Mouse (Mus musculus): ENCODE measurements around the gene 0610037L13Rik. TPM values are rescaled to one million over a fixed set of nuclear protein-coding genes. Genes with fewer than 3 reads are reported as not detected.

Gene 0610037L13Rik
- 100 to 1,000 TPM in 10 of 26 experiments, 10 to 100 TPM in 16; 71.7 to 130 (median 97.1) TPM for total RNA-seq (2018; cell fraction: chromatin; rRNA removed)
- 10 to 100 TPM; 18.7 to 33.5 (median 26.2) TPM for total RNA-seq (2018; cell fraction: cytosol; rRNA removed)
- 10 to 100 TPM; 38.2 to 94.7 (median 62.3) TPM for total RNA-seq (2018; cell fraction: nucleus; rRNA removed)
- polyA plus RNA-seq (2018) = 29.2 to 45.4 TPM (median 33.3 TPM) in 3 replicates

DNA sequence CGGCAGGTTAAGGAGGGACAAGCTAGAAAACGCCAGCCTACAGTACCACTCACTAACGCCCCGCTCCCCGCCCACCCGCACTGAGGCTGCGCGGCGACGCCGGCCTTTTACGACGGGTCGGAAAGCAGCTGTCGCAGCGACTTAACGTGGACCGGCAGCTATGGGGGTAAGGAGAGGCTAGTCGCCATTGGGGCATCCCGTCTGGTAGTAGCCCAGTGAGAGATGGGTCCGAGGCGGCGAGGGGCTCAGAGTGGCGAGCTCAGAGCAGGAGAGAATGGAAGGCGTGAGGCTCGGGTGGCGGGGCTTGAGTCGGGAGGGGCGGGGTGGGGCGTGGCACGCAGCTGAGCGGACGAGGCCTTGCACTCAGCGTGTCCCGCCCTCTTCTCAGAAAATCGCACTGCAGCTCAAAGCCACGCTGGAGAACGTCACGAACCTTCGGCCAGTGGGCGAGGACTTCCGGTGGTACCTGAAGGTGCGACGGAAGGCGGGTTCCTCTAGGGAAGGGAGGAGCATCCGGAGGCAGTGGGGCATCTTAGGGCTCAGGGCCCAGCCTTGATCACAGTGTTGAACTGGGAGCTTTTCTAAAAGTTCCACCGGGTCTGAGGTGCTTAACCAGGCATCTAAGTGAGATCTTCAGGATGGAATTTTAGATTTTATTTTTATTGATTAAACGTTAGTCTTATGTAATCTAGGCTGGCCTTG is at the start of gene 0610037L13Rik:
TSS of gene 0610037L13Rik (plus strand) at position 83 of the 702 bp plus-strand sequence.
- Histone ChIP-seq H3K4me3 (ENCODE audit: inconsistent target) (peak within 1 kb of the TSS; percentile 66), H3K79me2 (ENCODE audit: inconsistent target) (no peaks in the 10 kb centered on the region), H3K36me3 (ENCODE audit: inconsistent target) (peaks cover 22% of the 10 kb centered on the region), H3K27ac (peak within 1 kb of the TSS; percentile 34)
- 0% methylated on average over 45 of the region's 48 CpGs for WGBS (ENCODE audit: missing documents)

DNA sequence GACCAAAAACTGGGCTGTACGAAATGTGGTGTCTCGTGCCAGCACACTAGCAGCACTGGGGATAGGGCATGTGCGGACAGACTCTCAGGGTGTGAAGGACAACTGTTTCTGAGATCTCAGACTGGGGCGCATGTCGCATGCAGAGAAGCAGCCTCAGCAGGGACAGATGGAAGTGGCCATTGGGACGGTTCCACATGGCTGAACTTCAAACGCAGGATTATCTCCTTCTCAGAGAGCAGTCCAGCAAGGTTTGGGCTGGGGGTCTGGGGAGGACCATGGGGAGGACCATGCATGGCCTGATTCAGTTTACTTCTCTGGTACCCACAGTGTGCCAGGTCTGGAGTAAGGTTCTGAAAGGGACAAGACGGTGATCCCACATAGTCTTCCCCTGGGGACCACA is 45.9 kb upstream of the 0610037L13Rik start:
- Histone ChIP-seq H3K79me2 (ENCODE audit: inconsistent target) (no peaks in the 10 kb centered on the region), H3K27ac (no peak overlapping the region), H3K36me3 (ENCODE audit: inconsistent target) (no peaks in the 10 kb centered on the region), H3K4me3 (ENCODE audit: inconsistent target) (no peak overlapping the region)
- WGBS (ENCODE audit: missing documents) = 88% methylated on average over 8 of the region's 8 CpGs

- Histone ChIP-seq H3K27ac (no peak overlapping the region), H3K79me2 (ENCODE audit: inconsistent target) (no peaks in the 10 kb centered on the region), H3K4me3 (ENCODE audit: inconsistent target) (no peak overlapping the region), H3K36me3 (ENCODE audit: inconsistent target) (no peaks in the 10 kb centered on the region)
- 10% methylated on average over 10 of the region's 10 CpGs for WGBS (ENCODE audit: missing documents)
Measured at GRCm38 (mm10) chr4:107844971-107845370, 44.6 kb upstream of the 0610037L13Rik start.

GRCm38 (mm10) chr4:107846795-107847194 is 42.8 kb upstream of the 0610037L13Rik start:
- no peaks in the 10 kb centered on the region for H3K36me3 ChIP-seq (ENCODE audit: inconsistent target)

GRCm38 (mm10) chr4:107848546-107848945 is 41.1 kb upstream of the 0610037L13Rik start:
- no peak overlapping the region for H3K27ac ChIP-seq
- H3K36me3 ChIP-seq (ENCODE audit: inconsistent target) = no peaks in the 10 kb centered on the region
- H3K4me3 ChIP-seq (ENCODE audit: inconsistent target) = no peak overlapping the region
- WGBS (ENCODE audit: missing documents) = 96% methylated on average over 5 of the region's 5 CpGs
- H3K79me2 ChIP-seq (ENCODE audit: inconsistent target) = no peaks in the 10 kb centered on the region

More at GRCm38 (mm10) chr4:107846795-107847194, 42.8 kb upstream of the 0610037L13Rik start:
- Histone ChIP-seq H3K79me2 (ENCODE audit: inconsistent target) (no peaks in the 10 kb centered on the region), H3K27ac (no peak overlapping the region), H3K4me3 (ENCODE audit: inconsistent target) (no peak overlapping the region)
- WGBS (ENCODE audit: missing documents) = 94% methylated on average over 7 of the region's 7 CpGs

DNA sequence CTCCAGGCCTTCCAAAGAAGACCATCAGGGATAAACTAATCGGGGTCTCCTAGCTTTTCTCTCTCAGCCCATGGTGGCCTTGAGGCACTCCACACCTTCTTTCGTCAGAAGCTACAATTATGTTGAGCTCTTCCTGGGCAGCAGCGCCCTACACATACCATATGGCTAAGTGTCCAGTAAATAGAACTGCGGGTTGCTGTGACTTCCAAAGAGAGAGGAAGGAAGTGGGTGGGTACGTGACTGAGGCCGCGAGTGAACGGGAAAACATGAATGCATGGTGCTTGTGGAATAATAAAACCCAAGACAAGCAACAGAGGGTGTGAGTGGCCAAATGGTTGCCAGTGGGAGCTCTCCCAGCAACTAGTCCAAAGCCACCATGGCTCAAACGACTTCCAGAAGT is 40.0 kb upstream of the 0610037L13Rik start:
- Histone ChIP-seq H3K27ac (no peak overlapping the region), H3K79me2 (ENCODE audit: inconsistent target) (no peaks in the 10 kb centered on the region), H3K4me3 (ENCODE audit: inconsistent target) (no peak overlapping the region), H3K36me3 (ENCODE audit: inconsistent target) (no peaks in the 10 kb centered on the region)
- 68% methylated on average over 9 of the region's 9 CpGs for WGBS (ENCODE audit: missing documents)

- Histone ChIP-seq H3K36me3 (ENCODE audit: inconsistent target) (no peaks in the 10 kb centered on the region), H3K79me2 (ENCODE audit: inconsistent target) (no peaks in the 10 kb centered on the region), H3K4me3 (ENCODE audit: inconsistent target) (no peak overlapping the region), H3K27ac (no peak overlapping the region)
- 97% methylated on average over 8 of the region's 8 CpGs for WGBS (ENCODE audit: missing documents)
Measured at GRCm38 (mm10) chr4:107850091-107850490, 39.5 kb upstream of the 0610037L13Rik start.

DNA sequence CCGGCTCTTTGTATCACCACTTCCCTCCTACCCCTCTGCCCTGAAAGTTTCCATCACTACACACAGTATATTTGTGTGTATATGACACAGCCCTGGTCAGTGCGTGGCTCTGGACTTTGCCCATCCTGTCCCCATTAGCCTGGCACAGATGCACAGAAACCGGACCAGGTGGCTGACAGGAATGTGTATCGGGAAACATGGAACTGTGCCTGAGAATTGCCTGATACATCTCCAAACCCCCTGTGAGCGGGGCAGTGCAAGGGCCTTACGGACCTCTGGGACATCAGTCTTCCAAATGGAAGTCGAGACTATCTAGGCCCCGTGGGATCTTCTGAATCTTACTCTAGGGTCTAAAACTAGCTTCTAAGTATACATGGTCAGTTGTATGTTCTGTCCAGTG is 36.3 kb upstream of the 0610037L13Rik start:
- Histone ChIP-seq H3K27ac (no peak overlapping the region), H3K36me3 (ENCODE audit: inconsistent target) (no peaks in the 10 kb centered on the region), H3K4me3 (ENCODE audit: inconsistent target) (no peak overlapping the region), H3K79me2 (ENCODE audit: inconsistent target) (no peaks in the 10 kb centered on the region)
- WGBS (ENCODE audit: missing documents) = 98% methylated on average over 8 of the region's 8 CpGs

DNA sequence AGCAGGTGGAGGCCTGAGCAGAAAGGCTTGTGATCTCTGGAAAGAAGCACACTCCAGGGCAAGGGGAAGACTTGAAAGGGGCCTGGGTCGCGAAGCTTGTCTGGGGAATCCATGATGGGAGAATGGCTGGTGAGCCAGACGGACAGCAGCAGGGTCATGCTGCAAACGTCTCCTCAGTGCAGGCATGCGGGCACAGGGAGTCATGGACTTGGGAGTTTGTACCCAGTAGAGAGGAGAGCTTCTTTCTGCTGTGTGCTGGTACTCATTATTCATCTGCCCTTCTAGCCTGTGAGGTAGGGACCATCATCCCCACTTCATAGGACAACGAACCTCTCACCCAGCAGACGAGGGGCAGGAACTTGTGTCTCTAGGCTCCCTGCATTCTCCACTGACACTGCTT is 35.8 kb upstream of the 0610037L13Rik start:
- H3K4me3 ChIP-seq (ENCODE audit: inconsistent target) = no peak overlapping the region
- H3K79me2 ChIP-seq (ENCODE audit: inconsistent target) = no peaks in the 10 kb centered on the region
- H3K27ac ChIP-seq = no peak overlapping the region
- H3K36me3 ChIP-seq (ENCODE audit: inconsistent target) = no peaks in the 10 kb centered on the region
- 94% methylated on average over 7 of the region's 7 CpGs for WGBS (ENCODE audit: missing documents)

GRCm38 (mm10) chr4:107856958-107857686 is 32.5 kb upstream of the 0610037L13Rik start:
- 91% methylated on average over 11 of the region's 11 CpGs for WGBS (ENCODE audit: missing documents)
- no peaks in the 10 kb centered on the region for H3K79me2 ChIP-seq (ENCODE audit: inconsistent target)
- H3K4me3 ChIP-seq (ENCODE audit: inconsistent target) = no peak overlapping the region
- no peak overlapping the region for H3K27ac ChIP-seq
- no peaks in the 10 kb centered on the region for H3K36me3 ChIP-seq (ENCODE audit: inconsistent target)

DNA sequence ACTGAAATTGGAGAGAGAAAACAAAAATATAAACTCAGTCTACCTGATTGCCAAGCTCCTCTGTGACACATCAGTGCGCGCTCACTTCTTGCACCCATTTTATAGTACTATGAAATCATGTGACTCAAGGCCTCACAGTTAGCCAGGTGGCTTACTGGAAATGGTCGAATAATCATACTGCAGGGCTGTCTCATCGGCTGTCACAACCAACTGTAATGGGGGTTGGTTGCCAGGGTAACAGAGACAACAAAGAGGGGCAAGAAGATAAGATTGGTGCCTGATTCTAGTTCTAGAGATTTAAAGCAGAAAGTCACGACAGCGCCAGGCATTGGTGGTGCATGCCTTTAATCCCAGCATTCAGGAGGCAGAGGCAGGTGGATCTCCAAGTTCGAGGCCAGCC is 30.6 kb upstream of the 0610037L13Rik start:
- Histone ChIP-seq H3K4me3 (ENCODE audit: inconsistent target) (no peak overlapping the region), H3K36me3 (ENCODE audit: inconsistent target) (no peaks in the 10 kb centered on the region), H3K79me2 (ENCODE audit: inconsistent target) (no peaks in the 10 kb centered on the region), H3K27ac (no peak overlapping the region)
- WGBS (ENCODE audit: missing documents) = 91% methylated on average over 6 of the region's 7 CpGs

DNA sequence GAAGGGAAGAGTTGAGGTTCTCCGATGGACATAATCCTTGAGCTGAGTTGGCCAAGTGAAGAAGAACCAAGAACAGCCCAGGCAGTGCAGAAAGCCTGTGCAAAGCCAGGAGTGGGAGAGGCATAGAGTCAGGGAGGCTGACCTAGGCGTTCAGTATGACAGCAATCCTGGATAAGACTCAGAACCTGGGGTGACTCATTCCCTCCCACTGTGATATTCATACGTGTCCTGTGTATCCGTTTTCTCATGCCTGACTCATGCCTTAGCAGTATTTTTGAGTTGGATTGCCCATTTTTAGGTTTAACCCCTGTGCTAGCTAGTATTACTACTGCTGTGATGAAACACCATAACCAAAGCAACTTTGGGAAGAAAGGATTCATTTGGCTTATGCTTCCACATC is 24.7 kb upstream of the 0610037L13Rik start:
- Histone ChIP-seq H3K4me3 (ENCODE audit: inconsistent target) (no peak overlapping the region), H3K79me2 (ENCODE audit: inconsistent target) (no peaks in the 10 kb centered on the region), H3K36me3 (ENCODE audit: inconsistent target) (no peaks in the 10 kb centered on the region), H3K27ac (no peak overlapping the region)
- WGBS (ENCODE audit: missing documents) = 90% methylated on average over 4 of the region's 4 CpGs

- peak within 1 kb of the TSS; percentile 78 for H3K4me3 ChIP-seq (ENCODE audit: inconsistent target)
- WGBS (ENCODE audit: missing documents) = 2% methylated on average over 47 of the region's 48 CpGs
- H3K79me2 ChIP-seq (ENCODE audit: inconsistent target) = peaks cover 29% of the 10 kb centered on the region
- H3K36me3 ChIP-seq (ENCODE audit: inconsistent target) = peaks cover 23% of the 10 kb centered on the region
- H3K27ac ChIP-seq = peak within 1 kb of the TSS; percentile 37
Measured at GRCm38 (mm10) chr4:107879254-107880050, 10.2 kb upstream of the 0610037L13Rik start, which contains the start of gene Magoh. Magoh (plus strand) TSS chr4:107879755.

DNA sequence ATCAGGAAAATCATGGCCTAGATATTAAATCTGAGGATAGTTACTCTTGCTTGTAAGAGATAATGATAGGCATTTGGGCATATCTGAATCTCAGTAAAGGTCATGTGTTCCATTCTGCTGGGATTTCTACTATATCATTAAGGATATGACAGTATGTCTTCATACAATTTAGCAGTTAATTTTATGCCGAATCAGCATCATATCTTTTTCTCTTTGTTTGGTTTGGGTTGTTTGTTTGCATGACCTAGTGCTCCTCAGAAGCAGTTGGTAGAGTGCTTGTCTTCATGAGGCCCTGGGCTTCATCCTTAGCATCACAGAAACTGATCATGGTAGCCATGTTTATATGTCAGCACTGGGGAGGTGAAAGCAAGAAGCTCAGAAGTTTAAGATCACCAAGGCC is 8.0 kb upstream of the 0610037L13Rik start:
- peaks cover 29% of the 10 kb centered on the region for H3K79me2 ChIP-seq (ENCODE audit: inconsistent target)
- H3K4me3 ChIP-seq (ENCODE audit: inconsistent target) = no peak overlapping the region
- WGBS (ENCODE audit: missing documents) = 100% methylated on average over 1 of the region's 1 CpGs
- no peak overlapping the region for H3K27ac ChIP-seq
- peaks cover 38% of the 10 kb centered on the region for H3K36me3 ChIP-seq (ENCODE audit: inconsistent target)

All from macrophage (primary cell).